Mouse (Mus musculus) fibroblast of lung, adult 2 months (primary cell): ENCODE measurements around the gene Glis1.
A peak's percentile ranks its signal among the peaks of the same experiment; 100 is the strongest.

Experiments used
- DNase-seq: peaks from one replicate; pipeline ENCODE4 v3.0.0-alpha.2; 2011; ENCODE audit warnings: low read depth

Gene Glis1

GRCm38 (mm10) chr4:107520071-107520470 is 85.7 kb downstream of the Glis1 start:
- DNase-seq = no peak

- no peak for DNase-seq
Observed at GRCm38 (mm10) chr4:107520816-107521215, 86.4 kb downstream of the Glis1 start.

DNA sequence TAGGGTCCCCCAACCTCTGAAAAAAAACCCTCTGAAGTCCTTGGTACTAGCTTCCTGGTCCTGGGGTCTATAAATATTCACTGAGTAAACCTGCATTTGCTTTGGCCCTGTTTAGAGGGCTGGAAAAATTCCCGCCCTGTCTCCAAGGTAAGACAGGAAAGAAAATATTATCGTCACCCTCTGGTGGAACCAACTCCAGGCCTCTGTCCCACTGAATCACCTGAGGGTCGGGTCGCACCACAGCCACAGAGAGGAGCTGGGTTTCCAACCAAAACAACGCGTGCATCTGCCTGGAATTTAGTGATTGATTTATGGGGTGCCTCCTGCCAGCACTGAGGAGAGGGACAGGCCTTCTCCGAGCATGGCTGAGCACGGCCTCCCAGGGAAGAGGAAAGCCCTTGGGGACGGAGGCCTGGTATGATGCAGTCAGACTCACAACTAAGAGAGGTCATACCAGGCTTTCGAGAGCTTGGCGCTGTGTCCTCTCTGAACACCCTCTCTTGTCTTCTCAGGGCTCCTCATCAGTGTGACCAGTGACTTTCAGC is 89.3 kb downstream of the Glis1 start:
- DNase-seq = no peak

DNA sequence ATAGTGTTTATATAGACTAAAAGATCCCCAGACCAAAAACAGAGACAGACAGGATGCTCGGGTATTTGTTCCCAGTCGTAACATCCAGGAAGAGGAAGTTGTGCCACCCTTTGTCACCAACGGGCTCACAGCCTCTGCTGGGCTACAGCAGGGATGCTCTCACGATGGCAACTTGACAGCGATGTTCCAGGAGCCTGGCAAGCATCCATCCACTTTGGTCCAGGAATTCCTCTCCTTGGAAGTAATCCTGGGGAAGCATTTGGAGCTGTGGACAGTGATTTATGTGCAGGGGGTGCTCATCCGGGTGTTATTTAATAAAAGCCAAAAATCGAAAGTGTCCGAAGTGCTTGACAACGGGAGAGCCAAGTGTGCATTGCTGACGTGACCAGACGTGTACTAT is 100.7 kb downstream of the Glis1 start:
- no peak for DNase-seq

- no peak for DNase-seq
Observed at GRCm38 (mm10) chr4:107538116-107538515, 103.7 kb downstream of the Glis1 start.

- no peak for DNase-seq
Observed at GRCm38 (mm10) chr4:107538561-107538960, 104.2 kb downstream of the Glis1 start.

DNA sequence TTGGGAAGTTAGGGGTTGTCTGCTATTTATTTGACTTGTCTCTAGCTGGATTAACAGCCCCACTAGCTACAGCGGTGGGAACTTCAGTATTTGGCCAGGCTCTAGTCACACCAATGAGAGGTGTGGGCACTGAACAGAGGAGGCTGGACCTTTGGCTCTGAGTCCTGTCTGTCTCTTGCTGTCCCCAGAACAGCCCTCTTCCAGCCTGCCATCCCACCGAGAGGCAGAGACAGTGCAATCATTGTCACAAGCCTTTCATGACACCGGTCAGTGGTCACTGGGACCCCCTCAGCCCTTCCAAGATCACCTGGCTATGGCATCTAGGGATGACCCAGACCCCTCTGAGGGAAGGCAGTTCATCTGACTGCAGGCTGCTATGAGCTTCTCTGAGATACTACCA is 104.6 kb downstream of the Glis1 start:
- no peak for DNase-seq

DNA sequence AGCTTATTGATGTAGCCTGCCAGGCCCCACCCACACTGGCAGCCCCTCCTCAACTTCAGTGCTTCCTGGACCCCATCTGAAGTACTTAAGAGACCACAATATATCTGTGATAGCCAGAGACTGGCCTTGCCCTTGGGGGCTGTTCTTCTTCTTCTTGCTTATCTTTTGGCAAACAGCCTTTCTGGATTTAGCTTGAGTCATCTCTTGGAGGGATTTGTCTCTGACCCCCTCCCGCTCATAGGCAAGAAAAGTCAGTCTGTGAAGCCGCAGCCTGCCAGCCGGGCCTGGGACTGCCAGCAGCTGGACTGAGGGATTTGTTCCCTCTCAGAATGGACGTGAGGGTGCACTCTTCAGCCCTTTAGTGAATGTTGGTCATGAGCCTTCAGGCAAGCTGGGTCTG is 107.4 kb downstream of the Glis1 start:
- DNase-seq = no peak

GRCm38 (mm10) chr4:107544843-107545242 is 110.5 kb downstream of the Glis1 start:
- no peak for DNase-seq

- DNase-seq = no peak
Observed at GRCm38 (mm10) chr4:107545726-107546125, 111.3 kb downstream of the Glis1 start.

- no peak for DNase-seq
Observed at GRCm38 (mm10) chr4:107546525-107546924, 112.1 kb downstream of the Glis1 start.

DNA sequence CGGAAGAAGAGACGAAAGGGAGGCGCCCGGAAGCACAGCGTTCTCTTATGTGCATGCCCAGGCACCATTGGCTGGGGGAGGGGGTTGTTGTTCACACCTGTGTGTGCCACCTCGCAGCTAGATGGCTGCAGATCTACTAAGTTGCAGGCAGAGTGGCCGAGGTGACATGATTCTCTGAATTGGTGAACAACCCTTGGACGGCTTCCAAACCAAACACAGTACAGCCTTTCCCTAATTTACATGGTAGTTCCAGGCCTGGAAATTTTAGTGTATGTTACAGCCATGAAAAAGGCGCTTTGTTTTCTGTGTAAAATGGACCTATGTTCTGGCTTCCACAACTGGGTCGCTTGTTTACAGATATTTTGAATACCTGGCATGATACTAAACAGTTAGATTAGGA is 115.7 kb downstream of the Glis1 start:
- no peak for DNase-seq

- DNase-seq = peak; percentile 60
Observed at GRCm38 (mm10) chr4:107550546-107550945, 116.2 kb downstream of the Glis1 start.

DNA sequence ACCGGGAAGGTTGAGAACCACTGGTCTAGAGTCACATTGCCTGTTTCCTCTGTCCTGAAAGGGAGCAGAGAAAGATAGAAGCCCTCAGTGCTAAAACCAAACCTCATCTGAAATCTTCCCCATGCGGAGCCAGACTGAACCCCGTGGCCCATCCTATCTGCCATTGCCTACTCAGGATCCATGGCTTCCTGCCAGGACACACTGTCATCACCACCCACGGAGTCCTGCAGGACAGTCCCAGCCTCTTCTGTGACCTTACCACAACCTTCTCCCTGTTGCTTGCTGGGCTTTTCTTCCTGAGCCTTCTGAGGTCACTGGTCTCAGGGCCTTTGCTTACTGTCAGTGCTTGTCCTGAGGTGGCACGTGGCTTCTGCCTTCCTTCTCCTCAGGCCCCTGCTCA is 118.3 kb downstream of the Glis1 start:
- no peak for DNase-seq

GRCm38 (mm10) chr4:107553774-107554173 is 119.4 kb downstream of the Glis1 start:
- DNase-seq = peak; percentile 98

DNA sequence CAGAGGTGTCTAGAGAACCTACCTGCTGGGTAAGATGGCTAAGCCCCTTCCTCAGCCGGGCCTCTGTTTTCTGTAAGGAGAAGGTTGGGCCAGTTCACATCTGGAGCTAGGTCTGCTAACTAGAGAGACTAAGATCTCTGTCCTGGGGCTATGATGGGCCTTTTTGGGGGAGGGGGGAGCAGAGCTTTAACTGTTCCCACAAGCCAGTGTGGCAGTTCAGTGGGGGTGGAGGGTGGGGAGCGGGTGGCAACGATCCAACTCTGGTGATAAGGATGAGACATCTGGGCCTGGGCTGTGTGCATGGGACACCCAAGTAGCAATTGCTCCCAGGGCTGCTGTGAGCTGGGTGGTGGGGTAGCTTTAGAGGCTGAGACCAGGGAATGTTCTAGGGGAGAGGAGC is 124.4 kb downstream of the Glis1 start:
- no peak for DNase-seq

- no peak for DNase-seq
Observed at GRCm38 (mm10) chr4:107561056-107561455, 126.7 kb downstream of the Glis1 start.

- no peak for DNase-seq
Observed at GRCm38 (mm10) chr4:107568159-107568558, 133.8 kb downstream of the Glis1 start.

DNA sequence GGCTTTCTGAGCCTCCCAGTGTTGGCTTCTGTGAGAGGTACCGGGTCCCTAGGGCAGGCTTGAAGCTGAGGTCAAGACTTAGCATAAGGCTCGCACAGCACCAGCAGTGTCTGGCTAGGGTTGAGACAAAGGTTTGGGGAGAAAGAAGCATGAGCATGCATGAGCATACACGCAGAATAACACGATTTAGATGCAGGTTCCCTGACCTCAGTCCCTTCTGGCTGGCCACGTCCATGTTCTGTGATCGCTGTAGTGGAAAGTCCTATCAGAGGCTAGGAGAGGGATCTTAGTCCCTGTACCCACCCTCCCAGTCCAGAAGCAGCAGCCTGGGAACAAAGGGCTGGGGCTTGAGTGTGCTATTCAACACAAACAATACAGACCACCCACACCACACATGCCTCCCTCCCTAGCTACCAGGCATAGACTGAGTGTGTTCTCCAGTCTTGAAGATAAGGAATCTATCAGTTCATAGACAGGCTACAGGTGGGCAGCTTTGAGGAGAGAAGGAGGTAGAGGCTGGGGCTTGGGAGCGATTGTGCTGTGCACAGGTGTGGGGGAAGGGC is 134.6 kb downstream of the Glis1 start:
- DNase-seq = no peak

GRCm38 (mm10) chr4:107570329-107571014 is 136.1 kb downstream of the Glis1 start:
- DNase-seq = no peak

- peak; percentile 47 for DNase-seq
Observed at GRCm38 (mm10) chr4:107575781-107576180, 141.4 kb downstream of the Glis1 start.

- no peak for DNase-seq
Observed at GRCm38 (mm10) chr4:107576742-107577141, 142.4 kb downstream of the Glis1 start.

GRCm38 (mm10) chr4:107577146-107577839 is 142.9 kb downstream of the Glis1 start:
- DNase-seq = no peak
